Mouse (Mus musculus) embryonic facial prominence, embryonic 11.5 days (tissue): ENCODE data around the gene A630095N17Rik. TPM values are rescaled to one million over a fixed set of nuclear protein-coding genes. Genes with fewer than 3 reads are reported as not detected.

Experiments used
- ATAC-seq: fragments of 200-750 bp; cut with Nextera tagmentation; replicated peaks from 2 replicates; pipeline ENCODE4 v1.8.0; 2017; ENCODE audit warnings: low read depth; ENCODE audit not compliant: insufficient number of reproducible peaks, low FRiP score, low TSS enrichment
- DNase-seq: peaks from one replicate; pipeline ENCODE4 v3.0.0-alpha.2; 2015; ENCODE audit warnings: low spot score
- H3K27ac ChIP-seq: fragments of 300-500 bp; sonication (generic); replicated peaks from 2 replicates; pipeline ENCODE4 v1.5.1; 2014; ENCODE audit warnings: mild to moderate bottlenecking, low read depth, low read length, control low read depth
- H3K27me3 ChIP-seq: fragments of 300-500 bp; sonication (generic); 2 replicates; pipeline ENCODE4 v1.6.1; 2014; ENCODE audit warnings: mild to moderate bottlenecking, low read length, moderate library complexity, mixed read lengths; ENCODE audit not compliant: control insufficient read depth, insufficient read depth
- H3K36me3 ChIP-seq: fragments of 300-500 bp; sonication (generic); replicated peaks from 2 replicates; pipeline ENCODE4 v1.6.1; 2014; ENCODE audit warnings: low read depth, mild to moderate bottlenecking, low read length, moderate library complexity, mixed read lengths; ENCODE audit not compliant: control insufficient read depth, insufficient read depth
- H3K4me1 ChIP-seq: fragments of 300-500 bp; sonication (generic); 2 replicates; pipeline ENCODE4 v1.6.1; 2014; ENCODE audit warnings: low read length, mixed read lengths; ENCODE audit not compliant: control insufficient read depth, insufficient read depth
- H3K4me2 ChIP-seq: fragments of 300-500 bp; sonication (generic); 2 replicates; pipeline ENCODE4 v1.6.1; 2014; ENCODE audit warnings: low read depth, mild to moderate bottlenecking, control low read depth, low read length, moderate library complexity
- H3K4me3 ChIP-seq: fragments of 300-500 bp; sonication (generic); 2 replicates; pipeline ENCODE4 v1.5.1; 2014; ENCODE audit warnings: low read depth, low read length, control low read depth
- H3K9ac ChIP-seq: fragments of 300-500 bp; sonication (generic); replicated peaks from 2 replicates; pipeline ENCODE4 v1.6.1; 2014; ENCODE audit warnings: mild to moderate bottlenecking, control low read depth, low read length
- H3K9me3 ChIP-seq: fragments of 300-500 bp; sonication (generic); replicated peaks from 2 replicates; pipeline ENCODE4 v1.6.1; 2016; ENCODE audit warnings: mild to moderate bottlenecking, low read length, inconsistent platforms, mixed read lengths; ENCODE audit not compliant: control insufficient read depth
- WGBS: fragments of 180-500 bp; shearing (Covaris S2); extraction: QIAGEN DNeasy Blood & Tissue Kit; methylation state at CpG from one replicate; pipeline ENCODE4 v1.1.7; 2014; 5-methylcytosine and 5-hydroxymethylcytosine counted together
- microRNA-seq: library from miRNA; unstranded; fragments of <30 nt; microRNA quantifications from one replicate; pipeline ENCODE4, GENCODE M21; 2016; ENCODE audit warnings: borderline number of aligned reads
- polyA plus RNA-seq: library from polyadenylated mRNA; unstranded; fragments of >200 nt; fragmentation: Nextera tagmentation; extraction: Ambion mirVana; gene quantifications from 2 replicates; pipeline ENCODE4 v1.2.1, GENCODE M21; 2014

The A630095N17Rik gene
- polyA plus RNA-seq, 1 experiment from 2014 or later: not detected

- no peaks in the 10 kb centered on the region for H3K9me3 ChIP-seq
- H3K27me3 ChIP-seq: no peaks in the 10 kb centered on the region
- no peak overlapping the region for H3K4me2 ChIP-seq
- 74% methylated on average over 4 of the region's 4 CpGs for WGBS
- no peak overlapping the region for H3K4me3 ChIP-seq
- H3K27ac ChIP-seq: no peak overlapping the region
- peaks cover 2% of the 10 kb centered on the region for H3K36me3 ChIP-seq
- ATAC-seq: no peak
- 0 out of 2 replicates have a peak, but pooled peaks cover 3% of the 10 kb centered on the region for H3K4me1 ChIP-seq
- H3K9ac ChIP-seq: no peak overlapping the region
- no peak for DNase-seq
These were observed 49.7 kb downstream of the A630095N17Rik start for GRCm38 (mm10) chr1:75182160-75182559.

GRCm38 (mm10) chr1:75181377-75181870 is 50.5 kb downstream of the A630095N17Rik start:
- ATAC-seq (no peak), DNase-seq (no peak)
- Histone ChIP-seq H3K27me3 (no peaks in the 10 kb centered on the region), H3K9ac (no peak overlapping the region), H3K4me1 (0 out of 2 replicates have a peak, but pooled peaks cover 3% of the 10 kb centered on the region), H3K27ac (no peak overlapping the region), H3K36me3 (peaks cover 2% of the 10 kb centered on the region), H3K4me2 (no peak overlapping the region), H3K4me3 (no peak overlapping the region), H3K9me3 (no peaks in the 10 kb centered on the region)
- 81% methylated on average over 4 of the region's 4 CpGs for WGBS

- 0 out of 2 replicates have a peak, but pooled peaks cover 3% of the 10 kb centered on the region for H3K4me1 ChIP-seq
- H3K36me3 ChIP-seq: peaks cover 2% of the 10 kb centered on the region
- peak overlapping the region; percentile 60 for H3K4me3 ChIP-seq
- DNase-seq (no peak), ATAC-seq (no peak)
- WGBS: 40% methylated on average over 7 of the region's 7 CpGs
- peak overlapping the region; percentile 96 for H3K4me2 ChIP-seq
- H3K9ac ChIP-seq: no peak overlapping the region
- no peaks in the 10 kb centered on the region for H3K27me3 ChIP-seq
- H3K9me3 ChIP-seq: no peaks in the 10 kb centered on the region
- no peak overlapping the region for H3K27ac ChIP-seq
These were observed 51.2 kb downstream of the A630095N17Rik start for GRCm38 (mm10) chr1:75180741-75181140.

- H3K36me3 ChIP-seq: peaks cover 2% of the 10 kb centered on the region
- WGBS: under 1% methylated on average over 31 of the region's 31 CpGs
These were observed 51.8 kb downstream of the A630095N17Rik start, which contains the start of gene Abcb6 for GRCm38 (mm10) chr1:75180105-75180590. Abcb6 (minus strand) TSS chr1:75180392.

GRCm38 (mm10) chr1:75179334-75180104 is 52.4 kb downstream of the A630095N17Rik start:
- no peak overlapping the region; the same call in 1 of the 2 replicates for H3K27ac ChIP-seq
- no peaks in the 10 kb centered on the region for H3K9me3 ChIP-seq
- peak overlapping the region; percentile 60 for H3K4me3 ChIP-seq
- H3K4me1 ChIP-seq: 0 out of 2 replicates have a peak, but pooled peaks cover 3% of the 10 kb centered on the region
- H3K36me3 ChIP-seq: peaks cover 2% of the 10 kb centered on the region
- peak overlapping the region; percentile 70 for H3K9ac ChIP-seq
- peak overlapping the region; percentile 96 for H3K4me2 ChIP-seq
- WGBS: 11% methylated on average over 23 of the region's 23 CpGs
- H3K27me3 ChIP-seq: no peaks in the 10 kb centered on the region
- DNase-seq (peak; percentile 47), ATAC-seq (peak; percentile 39; the same call in 1 of the 2 replicates)

More at GRCm38 (mm10) chr1:75180105-75180590, 51.8 kb downstream of the A630095N17Rik start, which contains the start of gene Abcb6:
- DNase-seq (peak; percentile 94), ATAC-seq (peak; percentile 91)
- Histone ChIP-seq H3K27me3 (no peaks in the 10 kb centered on the region), H3K4me3 (peak within 1 kb of the TSS; percentile 60), H3K9me3 (no peaks in the 10 kb centered on the region), H3K4me2 (peak within 1 kb of the TSS; percentile 96), H3K4me1 (0 out of 2 replicates have a peak, but pooled peaks cover 3% of the 10 kb centered on the region), H3K27ac (no peak within 1 kb of the TSS; the same call in 1 of the 2 replicates), H3K9ac (peak within 1 kb of the TSS; percentile 70)

Small RNA genes within 50 kb of the gene (microRNA-seq; reads per million reads assigned to microRNA genes)
- not detected for gene Gm27943

Other genes with a start within 250 kb of the A630095N17Rik start
- 12.0 and 12.5 TPM in 2 replicates for gene Nhej1, start 106.9 kb downstream of the A630095N17Rik start, polyA plus RNA-seq
- 0.10 and 0.18 TPM in 2 replicates for gene Slc23a3, start 98.2 kb downstream of the A630095N17Rik start, polyA plus RNA-seq
- 33.8 and 37.2 TPM in 2 replicates for gene Cnppd1, start 89.4 kb downstream of the A630095N17Rik start, polyA plus RNA-seq
- gene Retreg2, start 89.3 kb downstream of the A630095N17Rik start, polyA plus RNA-seq: 27.7 and 38.0 TPM in 2 replicates
- gene Zfand2b, start 63.5 kb downstream of the A630095N17Rik start, polyA plus RNA-seq: 33.9 and 36.0 TPM in 2 replicates
- gene Abcb6, start 51.7 kb downstream of the A630095N17Rik start, polyA plus RNA-seq: 24.4 and 24.9 TPM in 2 replicates
- 16.8 TPM in 2 replicates for gene Ankzf1, start 40.0 kb downstream of the A630095N17Rik start, polyA plus RNA-seq
- gene Atg9a, start 39.9 kb downstream of the A630095N17Rik start, polyA plus RNA-seq: 12.9 and 17.1 TPM in 2 replicates
- 14.1 and 15.0 TPM in 2 replicates for gene Glb1l, start 21.3 kb downstream of the A630095N17Rik start, polyA plus RNA-seq
- 117 and 123 TPM in 2 replicates for gene Stk16, start 21.3 kb downstream of the A630095N17Rik start, polyA plus RNA-seq
- gene Tuba4a, start 12.2 kb downstream of the A630095N17Rik start, polyA plus RNA-seq: 17.3 and 18.9 TPM in 2 replicates
- 13.8 and 17.2 TPM in 2 replicates for gene Dnajb2, start 4.3 kb upstream of the A630095N17Rik start, polyA plus RNA-seq
- gene Ptprn, start 32.4 kb upstream of the A630095N17Rik start, polyA plus RNA-seq: 1.4 and 1.5 TPM in 2 replicates
- gene Resp18, start 46.3 kb upstream of the A630095N17Rik start, polyA plus RNA-seq: 4.9 and 5.8 TPM in 2 replicates
- 123 and 146 TPM in 2 replicates for gene Dnpep, start 85.9 kb upstream of the A630095N17Rik start, polyA plus RNA-seq
- gene Des, start 128.2 kb upstream of the A630095N17Rik start, polyA plus RNA-seq: 6.9 and 9.9 TPM in 2 replicates
- 16.7 and 19.9 TPM in 2 replicates for gene Speg, start 143.2 kb upstream of the A630095N17Rik start, polyA plus RNA-seq
- 36.9 and 38.4 TPM in 2 replicates for gene Gmppa, start 203.8 kb upstream of the A630095N17Rik start, polyA plus RNA-seq
- gene Asic4, start 218.3 kb upstream of the A630095N17Rik start, polyA plus RNA-seq: 0.29 and 1.1 TPM in 2 replicates
- 14.6 and 15.3 TPM in 2 replicates for gene Chpf, start 247.2 kb upstream of the A630095N17Rik start, polyA plus RNA-seq
- gene Tmem198, start 247.4 kb upstream of the A630095N17Rik start, polyA plus RNA-seq: 0.98 and 1.6 TPM in 2 replicates